Mouse (Mus musculus) midbrain, embryonic 10.5 days (tissue): ENCODE results near the gene Gm10203. TPM values are rescaled to one million over a fixed set of nuclear protein-coding genes. Genes with fewer than 3 reads are reported as not detected.
"Not testable (repeated sequence)": the region's sequence is repeated elsewhere in the genome, so short reads cannot be mapped to it uniquely, and the experiment has no call there.

Experiments used
- DNase-seq: peaks from one replicate; pipeline ENCODE4 v3.0.0-alpha.2; 2017; ENCODE audit warnings: low spot score
- H3K27ac ChIP-seq: fragments of 300-500 bp; sonication (generic); replicated peaks from 2 replicates; pipeline ENCODE4 v1.5.1; 2016; ENCODE audit warnings: mild to moderate bottlenecking
- H3K27me3 ChIP-seq: fragments of 300-500 bp; sonication (generic); 2 replicates; pipeline ENCODE4 v1.6.1; 2016; ENCODE audit warnings: low read depth, mild to moderate bottlenecking; ENCODE audit not compliant: poor library complexity, severe bottlenecking
- H3K36me3 ChIP-seq: fragments of 300-500 bp; sonication (generic); 2 replicates; pipeline ENCODE4 v1.6.1; 2016; ENCODE audit warnings: mild to moderate bottlenecking, moderate library complexity
- H3K4me1 ChIP-seq: fragments of 300-500 bp; sonication (generic); 2 replicates; pipeline ENCODE4 v1.6.1; 2016
- H3K4me3 ChIP-seq: fragments of 300-500 bp; sonication (generic); 2 replicates; pipeline ENCODE4 v1.5.1; 2016; ENCODE audit warnings: mild to moderate bottlenecking, moderate library complexity
- H3K9me3 ChIP-seq: fragments of 300-500 bp; sonication (generic); replicated peaks from 2 replicates; pipeline ENCODE4 v1.6.1; 2016; ENCODE audit warnings: mild to moderate bottlenecking
- WGBS: fragments of 180-500 bp; shearing (Covaris S2); methylation state at CpG from one replicate; pipeline ENCODE4 v1.1.7; 2016; 5-methylcytosine and 5-hydroxymethylcytosine counted together
- polyA plus RNA-seq: library from polyadenylated mRNA; unstranded; fragments of >200 nt; fragmentation: Nextera tagmentation; extraction: Ambion mirVana; gene quantifications from 2 replicates; pipeline ENCODE4 v1.2.1, GENCODE M21; 2016

Gene Gm10203
- not detected in 2 replicates for polyA plus RNA-seq

- not testable (repeated sequence) for DNase-seq, H3K4me3 ChIP-seq, H3K27ac ChIP-seq, H3K36me3 ChIP-seq, H3K9me3 ChIP-seq, H3K27me3 ChIP-seq
- 81% methylated on average over 8 of the region's 8 CpGs for WGBS
- peaks cover 29% of the 10 kb centered on the region for H3K4me1 ChIP-seq
Observed at GRCm38 (mm10) chr6:149129870-149130269, at the start of gene Gm10203. Gm10203 (plus strand) TSS chr6:149130170.

GRCm38 (mm10) chr6:149092406-149092805 lies 37.6 kb upstream of the Gm10203 start:
- no peaks in the 10 kb centered on the region for H3K27me3 ChIP-seq
- H3K36me3 ChIP-seq: 0 out of 2 replicates have a peak, but pooled peaks cover 3% of the 10 kb centered on the region
- H3K4me1 ChIP-seq: no peaks in the 10 kb centered on the region
- no peak overlapping the region for H3K27ac ChIP-seq
- no peak overlapping the region for H3K4me3 ChIP-seq
- DNase-seq: no peak
- no peaks in the 10 kb centered on the region for H3K9me3 ChIP-seq
- 95% methylated on average over 6 of the region's 6 CpGs for WGBS

- 73% methylated on average over 5 of the region's 5 CpGs for WGBS
- no peak for DNase-seq
- H3K36me3 ChIP-seq: 0 out of 2 replicates have a peak, but pooled peaks cover 4% of the 10 kb centered on the region
- no peak overlapping the region for H3K4me3 ChIP-seq
- H3K27ac ChIP-seq: no peak overlapping the region
- H3K4me1 ChIP-seq: no peaks in the 10 kb centered on the region
- H3K9me3 ChIP-seq: no peaks in the 10 kb centered on the region
- H3K27me3 ChIP-seq: no peaks in the 10 kb centered on the region
Observed at GRCm38 (mm10) chr6:149093465-149093864, 36.5 kb upstream of the Gm10203 start.

GRCm38 (mm10) chr6:149094555-149094954 lies 35.4 kb upstream of the Gm10203 start:
- DNase-seq: no peak
- H3K36me3 ChIP-seq: 0 out of 2 replicates have a peak, but pooled peaks cover 4% of the 10 kb centered on the region
- H3K27ac ChIP-seq: no peak overlapping the region
- H3K4me1 ChIP-seq: peaks cover 6% of the 10 kb centered on the region
- WGBS: 86% methylated on average over 1 of the region's 1 CpGs
- no peak overlapping the region for H3K4me3 ChIP-seq
- H3K9me3 ChIP-seq: no peaks in the 10 kb centered on the region
- no peaks in the 10 kb centered on the region for H3K27me3 ChIP-seq

- Histone ChIP-seq H3K27me3 (no peaks in the 10 kb centered on the region), H3K4me1 (peaks cover 12% of the 10 kb centered on the region), H3K27ac (no peak overlapping the region), H3K9me3 (no peaks in the 10 kb centered on the region), H3K4me3 (no peak overlapping the region), H3K36me3 (0 out of 2 replicates have a peak, but pooled peaks cover 4% of the 10 kb centered on the region)
- WGBS: 85% methylated on average over 6 of the region's 6 CpGs
- DNase-seq: no peak
Observed at GRCm38 (mm10) chr6:149095389-149095788, 34.6 kb upstream of the Gm10203 start.

GRCm38 (mm10) chr6:149096233-149096632 lies 33.7 kb upstream of the Gm10203 start:
- Histone ChIP-seq H3K27ac (no peak overlapping the region), H3K4me1 (peaks cover 12% of the 10 kb centered on the region), H3K27me3 (no peaks in the 10 kb centered on the region), H3K9me3 (no peaks in the 10 kb centered on the region), H3K36me3 (0 out of 2 replicates have a peak, but pooled peaks cover 4% of the 10 kb centered on the region), H3K4me3 (no peak overlapping the region)
- DNase-seq: no peak
- WGBS: 84% methylated on average over 2 of the region's 2 CpGs

- Histone ChIP-seq H3K9me3 (no peaks in the 10 kb centered on the region), H3K4me1 (peaks cover 18% of the 10 kb centered on the region), H3K4me3 (no peak overlapping the region), H3K27ac (no peak overlapping the region), H3K27me3 (0 out of 2 replicates have a peak, but pooled peaks cover under 1% of the 10 kb centered on the region), H3K36me3 (0 out of 2 replicates have a peak, but pooled peaks cover 4% of the 10 kb centered on the region)
- no peak for DNase-seq
- 88% methylated on average over 1 of the region's 1 CpGs for WGBS
Observed at GRCm38 (mm10) chr6:149097276-149097675, 32.7 kb upstream of the Gm10203 start.

GRCm38 (mm10) chr6:149098993-149099392 lies 31.0 kb upstream of the Gm10203 start:
- H3K4me3 ChIP-seq: peak overlapping the region; percentile 91; the same call in 1 of the 2 replicates
- peaks cover 18% of the 10 kb centered on the region for H3K4me1 ChIP-seq
- no peak overlapping the region for H3K27ac ChIP-seq

GRCm38 (mm10) chr6:149100174-149101075 lies 29.5 kb upstream of the Gm10203 start:
- H3K9me3 ChIP-seq: no peaks in the 10 kb centered on the region
- WGBS: 1% methylated on average over 51 of the region's 52 CpGs
- peak overlapping the region; percentile 97 for H3K27ac ChIP-seq
- peak; percentile 80 for DNase-seq
- 0 out of 2 replicates have a peak, but pooled peaks cover 4% of the 10 kb centered on the region for H3K36me3 ChIP-seq
- peak overlapping the region; percentile 91 for H3K4me3 ChIP-seq
- peaks cover 18% of the 10 kb centered on the region for H3K4me1 ChIP-seq
- H3K27me3 ChIP-seq: 0 out of 2 replicates have a peak, but pooled peaks cover 4% of the 10 kb centered on the region

More at GRCm38 (mm10) chr6:149098993-149099392, 31.0 kb upstream of the Gm10203 start:
- Histone ChIP-seq H3K36me3 (0 out of 2 replicates have a peak, but pooled peaks cover 4% of the 10 kb centered on the region), H3K9me3 (no peaks in the 10 kb centered on the region), H3K27me3 (0 out of 2 replicates have a peak, but pooled peaks cover 4% of the 10 kb centered on the region)
- DNase-seq: no peak

- peak; percentile 83 for DNase-seq
- under 1% methylated on average over 124 of the region's 124 CpGs for WGBS
- Histone ChIP-seq H3K4me3 (peak within 1 kb of the TSS; percentile 91), H3K36me3 (0 out of 2 replicates have a peak, but pooled peaks cover 4% of the 10 kb centered on the region), H3K27me3 (0 out of 2 replicates have a peak, but pooled peaks cover 4% of the 10 kb centered on the region), H3K9me3 (no peaks in the 10 kb centered on the region), H3K27ac (peak within 1 kb of the TSS; percentile 97), H3K4me1 (peaks cover 18% of the 10 kb centered on the region)
Observed at GRCm38 (mm10) chr6:149101076-149101942, 28.7 kb upstream of the Gm10203 start, which contains the start of gene Dennd5b. Dennd5b (minus strand) TSS chr6:149101680.

GRCm38 (mm10) chr6:149101943-149102243 lies 28.1 kb upstream of the Gm10203 start:
- Histone ChIP-seq H3K9me3 (no peaks in the 10 kb centered on the region), H3K36me3 (0 out of 2 replicates have a peak, but pooled peaks cover 4% of the 10 kb centered on the region), H3K4me3 (peak overlapping the region; percentile 91), H3K27ac (peak overlapping the region; percentile 97), H3K27me3 (0 out of 2 replicates have a peak, but pooled peaks cover 4% of the 10 kb centered on the region), H3K4me1 (peaks cover 18% of the 10 kb centered on the region)
- DNase-seq: no peak
- WGBS: 15% methylated on average over 7 of the region's 7 CpGs

- Histone ChIP-seq H3K27me3 (0 out of 2 replicates have a peak, but pooled peaks cover 4% of the 10 kb centered on the region), H3K9me3 (no peaks in the 10 kb centered on the region), H3K36me3 (no peaks in the 10 kb centered on the region), H3K4me3 (no peak overlapping the region), H3K27ac (no peak overlapping the region), H3K4me1 (peaks cover 18% of the 10 kb centered on the region)
- no peak for DNase-seq
- 92% methylated on average over 1 of the region's 1 CpGs for WGBS
Observed at GRCm38 (mm10) chr6:149103451-149103850, 26.5 kb upstream of the Gm10203 start.
